ENCODE assay signal across 8 mouse cellular contexts in the genomic region with DNA sequence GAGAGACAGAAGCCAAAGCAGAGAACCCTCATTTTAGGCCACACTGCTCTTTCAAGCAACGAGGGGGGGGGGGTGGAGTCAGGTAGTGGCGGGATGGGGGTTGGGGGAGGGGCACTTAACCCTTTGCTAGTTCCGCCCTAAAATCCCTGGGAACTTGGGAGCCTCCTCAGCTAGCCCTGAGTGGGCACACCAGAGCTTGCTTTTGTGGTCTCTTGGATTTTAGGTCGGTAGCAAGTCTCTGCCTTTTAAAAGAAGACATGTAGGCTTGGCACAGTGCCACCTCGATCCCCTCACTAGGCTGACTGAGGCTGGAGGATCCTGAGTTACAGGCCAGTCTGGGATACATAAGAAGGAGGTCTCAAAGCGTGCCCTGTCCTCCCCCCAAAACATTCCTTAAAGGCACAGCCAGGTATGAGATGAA. TPM values are rescaled to one million over a fixed set of nuclear protein-coding genes. Genes with fewer than 3 reads are reported as not detected.
DNase-seq lines count a peak whose midpoint lies in the region; ATAC-seq lines count a peak whose summit lies in the region.

No protein-coding gene starts in this region.

- WGBS in heart, embryonic 15.5 days, result 23% methylated on average over 6 of the region's 6 CpGs
- 3% methylated on average over 6 of the region's 6 CpGs for WGBS in limb, embryonic 10.5 days
- 9% methylated on average over 6 of the region's 6 CpGs for WGBS in neural tube, embryonic 13.5 days

- H3K4me3 ChIP-seq in heart, embryonic 15.5 days, result peak overlapping the region; percentile 45
- H3K4me3 ChIP-seq in limb, embryonic 10.5 days, result peak overlapping the region; percentile 47
- peak overlapping the region; percentile 16 for H3K4me3 ChIP-seq in neural tube, embryonic 13.5 days

- H3K36me3 ChIP-seq in heart, embryonic 15.5 days, result peaks cover 1% of the 10 kb centered on the region; the same call in 1 of the 2 replicates
- no peaks in the 10 kb centered on the region for H3K36me3 ChIP-seq in limb, embryonic 10.5 days
- H3K36me3 ChIP-seq in neural tube, embryonic 13.5 days, result no peaks in the 10 kb centered on the region

- no peak for ATAC-seq in heart, embryonic 15.5 days (replicated peaks; ENCODE audit: insufficient number of reproducible peaks, insufficient read depth, low FRiP score, low read depth)
- ATAC-seq in neural tube, embryonic 13.5 days (ENCODE audit: low read depth), result peak; percentile 14; the same call in 1 of the 2 replicates
- no peak for ATAC-seq in erythroid progenitor cell, adult 5-6 weeks (replicated peaks; ENCODE audit: low FRiP score, poor library complexity, severe bottlenecking)
- no peak for ATAC-seq in granulocyte monocyte progenitor cell, adult 5-6 weeks (replicated peaks; ENCODE audit: poor library complexity, severe bottlenecking)

- peak overlapping the region; percentile 39; the same call in 1 of the 2 replicates for H3K9ac ChIP-seq in heart, embryonic 15.5 days
- peak overlapping the region; percentile 66 for H3K9ac ChIP-seq in neural tube, embryonic 13.5 days

- peaks cover 41% of the 10 kb centered on the region for H3K4me1 ChIP-seq in heart, embryonic 15.5 days (replicated peaks)
- peaks cover 70% of the 10 kb centered on the region for H3K4me1 ChIP-seq in limb, embryonic 10.5 days
- peaks cover 56% of the 10 kb centered on the region for H3K4me1 ChIP-seq in neural tube, embryonic 13.5 days (replicated peaks)

- H3K9me3 ChIP-seq in heart, embryonic 15.5 days (replicated peaks), result no peaks in the 10 kb centered on the region
- H3K9me3 ChIP-seq in limb, embryonic 10.5 days (replicated peaks), result no peaks in the 10 kb centered on the region
- no peaks in the 10 kb centered on the region for H3K9me3 ChIP-seq in neural tube, embryonic 13.5 days

- H3K4me2 ChIP-seq in heart, embryonic 15.5 days, result peak overlapping the region; percentile 66
- peak overlapping the region; percentile 62 for H3K4me2 ChIP-seq in neural tube, embryonic 13.5 days

- DNase-seq in kidney, adult 9 months, result peak; percentile 31
- no peak for DNase-seq in kidney, postnatal 36 days
- DNase-seq in cerebellum, postnatal 10 days, result peak; percentile 56 to 64
- DNase-seq in limb, embryonic 10.5 days (ENCODE audit: low spot score), result peak; percentile 66

- peak overlapping the region; percentile 93 for H3K27ac ChIP-seq in heart, embryonic 15.5 days
- peak overlapping the region; percentile 92 for H3K27ac ChIP-seq in limb, embryonic 10.5 days
- H3K27ac ChIP-seq in neural tube, embryonic 13.5 days (replicated peaks), result peak overlapping the region; percentile 93

- no peaks in the 10 kb centered on the region for H3K27me3 ChIP-seq in heart, embryonic 15.5 days
- H3K27me3 ChIP-seq in limb, embryonic 10.5 days (ENCODE audit: low read depth, poor library complexity, severe bottlenecking), result no peaks in the 10 kb centered on the region
- H3K27me3 ChIP-seq in neural tube, embryonic 13.5 days, result no peaks in the 10 kb centered on the region

RNA-seq across cellular contexts. Expression of a gene that starts 59.6 kb away (rescaled TPM):
- polyA plus RNA-seq in heart, embryonic 15.5 days (2015; fragmentation: Nextera tagmentation; extraction: Ambion mirVana), result 1.9 and 2.9 TPM in 2 replicates
- 4.3 and 4.7 TPM in 2 replicates for polyA plus RNA-seq in limb, embryonic 10.5 days (2016; fragmentation: Nextera tagmentation; extraction: Ambion mirVana)
- 8.5 and 8.6 TPM in 2 replicates for polyA plus RNA-seq in neural tube, embryonic 13.5 days (2015; fragmentation: Nextera tagmentation; extraction: Ambion mirVana)
- total RNA-seq in erythroid progenitor cell, adult 5-6 weeks (2015; ENCODE audit: low replicate concordance), result 0.84 and 2.2 TPM in 2 replicates
- 0.15 and 1.0 TPM in 2 replicates for total RNA-seq in erythroid progenitor cell, adult 5-6 weeks (2017; ENCODE audit: low replicate concordance)
- 12.3 and 16.3 TPM in 2 replicates for total RNA-seq in granulocyte monocyte progenitor cell, adult 5-6 weeks (2014; fragmentation: Nextera tagmentation)
- 4.7 and 4.9 TPM in 2 replicates for total RNA-seq in granulocyte monocyte progenitor cell, adult 5-6 weeks (2017)

Comparison
In these comparisons a context has a peak if more than half of its experiments do, and no peak if none do; other contexts are left out.
1. DNase-seq: peak in kidney, adult 9 months (single experiment), cerebellum, postnatal 10 days (2 of 2) and limb, embryonic 10.5 days (single experiment); none in kidney, postnatal 36 days (0 of 2).
2. Peak in every context shown above with its lines, with median percentiles within 50 percentile points of each other: H3K27ac ChIP-seq and H3K4me3 ChIP-seq.